8 mouse cellular contexts compared by ENCODE assay signal in the genomic region with DNA sequence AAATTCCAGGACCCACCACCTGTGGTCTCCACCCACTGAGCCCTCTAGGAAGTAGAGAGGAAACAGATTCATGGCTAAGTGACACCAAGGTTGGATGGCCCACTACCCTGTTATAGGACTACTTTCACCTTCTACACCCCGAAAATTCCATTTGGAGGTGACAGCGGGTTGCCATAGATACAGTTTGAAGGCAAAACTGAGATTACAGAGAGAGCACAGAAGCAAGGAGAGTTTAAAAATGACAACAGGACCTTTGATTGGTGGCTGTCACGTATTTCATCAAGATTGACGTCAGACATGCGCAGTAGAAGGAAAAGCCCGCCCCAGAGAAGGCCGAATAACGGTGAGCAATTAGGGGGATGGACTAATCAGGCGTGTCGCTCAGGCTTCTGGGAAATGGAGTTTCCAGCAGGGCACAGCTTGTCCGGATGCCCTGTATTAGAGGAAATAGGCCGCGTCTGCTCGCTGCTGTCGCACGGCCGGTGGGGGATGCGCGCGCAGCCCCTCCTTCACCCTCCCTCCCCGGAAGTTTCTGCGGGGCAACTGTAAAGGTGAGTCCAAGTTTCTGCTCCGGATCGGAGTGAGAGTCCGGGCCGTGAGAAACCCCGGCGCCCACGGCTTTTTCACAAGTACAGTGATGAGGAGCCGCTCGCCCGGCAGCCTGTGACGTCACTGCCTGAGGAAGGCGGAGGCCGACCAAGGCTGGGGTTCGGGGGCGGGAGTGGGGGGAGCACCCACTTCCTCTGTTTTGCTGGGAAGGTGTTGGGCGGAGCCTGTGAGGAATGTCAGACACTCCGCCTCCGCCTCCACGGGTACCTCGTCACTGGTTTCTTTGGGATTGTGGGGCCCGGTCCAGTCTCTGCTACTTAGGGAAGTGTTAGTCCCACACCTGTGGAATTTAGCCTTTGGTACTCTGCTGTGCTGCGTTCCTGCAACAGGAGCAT. TPM values are rescaled to one million over a fixed set of nuclear protein-coding genes. Genes with fewer than 3 reads are reported as not detected.
DNase-seq lines count a peak whose midpoint lies in the region; ATAC-seq lines count a peak whose summit lies in the region.

Gene Vrk3, plus strand, starts transcription at position 313 of the 944 bp plus-strand sequence.

- ATAC-seq in inflammation-experienced regulatory T-cells, adult 6 months = peak; percentile 94
- ATAC-seq in megakaryocyte-erythroid progenitor cell, adult 5-6 weeks (replicated peaks; ENCODE audit: low FRiP score, low TSS enrichment, poor library complexity, severe bottlenecking) = peak; percentile 98

- DNase-seq in adrenal gland, adult (ENCODE audit: inconsistent age in 2 of 2, low spot score in 1 of 2) = peak; percentile 97 to 99
- peak; percentile 98 for DNase-seq in embryo, embryonic 10.5 days (ENCODE audit: low spot score)
- peak; percentile 93 for DNase-seq in gastrocnemius, postnatal 14 days
- DNase-seq in left cerebral cortex, postnatal 10 days (ENCODE audit: extremely low spot score in 1 of 2, low spot score in 2 of 2) = peak; percentile 95 to 96
- peak; percentile 91 for DNase-seq in right cerebral cortex, postnatal 25 days
- peak; percentile 90 to 92 for DNase-seq in urinary bladder, postnatal 4 days (ENCODE audit: low spot score in 2 of 2)

- intact Hi-C loops in gastrocnemius, postnatal 14 days (cut with DNase I; ENCODE audit: low total_unique reads) = no loop called here
- intact Hi-C loops in left cerebral cortex, postnatal 10 days (cut with DNase I) = no loop called here

RNA-seq across cellular contexts. Expression of gene Vrk3, which starts in this region (rescaled TPM):
- total RNA-seq in gastrocnemius, postnatal 14 days (2021) = 10 to 100 TPM; 14.5 to 16.2 TPM
- 10 to 100 TPM; 66.6 to 71.2 (median 69.7) TPM for polyA plus RNA-seq in inflammation-experienced regulatory T-cells, adult 6 months (2017; shearing (Covaris generic))
- 10 to 100 TPM; 24.5 to 30.8 TPM for total RNA-seq in left cerebral cortex, postnatal 10 days (2021)
- 34.2 and 43.8 TPM in 2 replicates for total RNA-seq in megakaryocyte-erythroid progenitor cell, adult 5-6 weeks (2014; fragmentation: Nextera tagmentation)
- total RNA-seq in megakaryocyte-erythroid progenitor cell, adult 5-6 weeks (2017) = 51.5 and 81.2 TPM in 2 replicates

Comparison
In these comparisons a context has a peak if more than half of its experiments do, and no peak if none do; other contexts are left out.
1. Peak in every context shown above with its lines: DNase-seq and ATAC-seq.